Mouse (Mus musculus) ovary, adult 18-20 months (tissue): Measurements from ENCODE around the gene Dcst2.

Source experiments
- DNase-seq: peaks from one replicate; pipeline ENCODE4 v3.0.0; 2022; ENCODE audit warnings: low spot score, mixed read lengths

Dcst2 gene

GRCm38 (mm10) chr3:89332013-89332412, 29.8 kb upstream of the Dcst2 start:
- no peak for DNase-seq

DNA sequence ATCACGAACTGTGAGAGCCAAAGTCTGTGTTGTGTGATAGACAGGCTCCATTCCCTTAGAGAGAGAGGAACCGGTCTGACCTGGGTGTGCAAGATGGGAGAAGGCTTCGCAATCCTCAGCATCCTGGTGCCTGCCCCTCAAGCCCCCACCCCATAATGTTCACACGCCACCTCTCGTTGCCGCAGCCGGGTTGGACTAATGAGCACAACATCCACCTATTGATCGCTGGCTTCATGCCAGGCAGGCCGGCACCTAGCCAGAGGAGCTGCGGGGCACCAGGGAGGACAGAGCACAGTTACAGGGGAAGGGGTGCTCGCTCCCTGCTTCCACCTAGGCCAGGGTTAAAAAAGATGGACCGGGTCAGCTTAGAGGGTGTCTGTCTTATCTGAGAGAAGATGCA, 29.3 kb upstream of the Dcst2 start:
- no peak for DNase-seq

DNA sequence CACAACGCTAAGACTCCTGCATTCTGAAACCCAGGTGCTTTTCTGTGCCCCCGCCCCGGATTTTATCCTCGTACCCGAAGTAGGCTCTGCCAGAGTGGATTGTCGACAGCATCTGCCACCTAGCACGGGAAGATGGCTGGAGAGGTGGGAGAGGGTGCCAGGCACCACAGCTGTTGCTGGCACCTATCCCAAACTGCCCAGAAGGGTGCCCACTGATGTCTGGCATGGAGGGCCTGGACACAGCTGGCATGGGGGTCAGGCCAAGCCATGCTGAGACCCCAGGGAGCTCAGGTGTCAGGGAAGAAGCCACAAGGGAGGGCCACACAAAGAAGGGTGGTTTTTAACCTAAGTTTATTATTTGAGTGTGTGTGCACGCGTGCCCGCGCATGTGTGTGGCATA, 28.7 kb upstream of the Dcst2 start:
- no peak for DNase-seq

DNA sequence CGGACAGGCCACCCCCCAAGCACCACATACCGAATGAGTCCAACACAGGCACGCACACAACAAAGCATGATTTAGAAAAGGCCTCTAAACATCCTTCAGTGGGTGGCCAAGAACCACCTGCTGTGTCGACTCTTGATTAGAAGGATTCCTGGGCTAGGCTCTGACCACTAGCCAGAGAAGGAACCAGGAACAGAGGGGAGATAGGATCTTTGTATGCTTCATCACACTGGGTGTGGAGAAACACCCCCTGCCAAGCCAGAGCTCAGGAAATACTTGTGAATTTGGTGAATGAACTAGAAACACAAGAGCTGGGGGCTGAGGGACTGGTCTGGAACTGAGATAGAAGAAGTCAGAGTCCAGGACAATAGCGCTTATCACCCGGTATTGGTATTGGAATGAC, 25.2 kb upstream of the Dcst2 start:
- no peak for DNase-seq

DNA sequence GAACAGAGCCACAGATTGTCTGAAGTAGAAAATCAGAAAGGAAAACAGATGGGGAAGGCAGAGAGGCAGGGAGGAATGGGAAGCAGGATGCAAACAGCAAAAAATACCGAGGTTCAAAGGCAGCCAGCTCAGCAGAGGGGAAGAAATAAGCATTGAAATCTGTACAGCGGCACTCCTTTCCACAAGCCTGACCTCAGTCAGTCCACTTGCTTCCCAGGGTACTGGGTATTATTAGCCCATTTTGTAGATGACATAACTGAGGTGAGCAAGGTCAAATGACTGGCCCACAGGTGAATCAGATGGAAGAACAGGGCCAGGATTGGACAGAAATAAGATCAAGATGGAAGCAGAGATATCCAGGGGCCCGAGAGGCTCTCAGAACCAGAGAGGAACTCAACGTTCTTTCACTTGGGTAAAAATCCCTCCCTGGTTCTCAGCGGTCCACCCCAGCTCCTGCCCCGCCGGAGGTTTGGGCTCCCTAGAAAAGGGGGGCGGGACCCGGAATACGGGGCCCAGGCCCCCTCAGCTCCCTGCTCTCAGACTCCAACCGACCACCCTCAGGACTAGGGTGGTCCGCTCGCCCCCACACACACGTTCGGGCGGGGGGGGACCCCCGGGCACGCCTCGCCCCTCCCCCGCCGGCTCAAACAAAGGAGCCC, 24.6 kb upstream of the Dcst2 start:
- DNase-seq: no peak

GRCm38 (mm10) chr3:89337721-89338578, 23.8 kb upstream of the Dcst2 start, which contains the start of gene Efna4:
TSS of gene Efna4 (minus strand) at chr3:89338028.
- no peak for DNase-seq

GRCm38 (mm10) chr3:89339416-89339815, 22.4 kb upstream of the Dcst2 start:
- DNase-seq: no peak

DNA sequence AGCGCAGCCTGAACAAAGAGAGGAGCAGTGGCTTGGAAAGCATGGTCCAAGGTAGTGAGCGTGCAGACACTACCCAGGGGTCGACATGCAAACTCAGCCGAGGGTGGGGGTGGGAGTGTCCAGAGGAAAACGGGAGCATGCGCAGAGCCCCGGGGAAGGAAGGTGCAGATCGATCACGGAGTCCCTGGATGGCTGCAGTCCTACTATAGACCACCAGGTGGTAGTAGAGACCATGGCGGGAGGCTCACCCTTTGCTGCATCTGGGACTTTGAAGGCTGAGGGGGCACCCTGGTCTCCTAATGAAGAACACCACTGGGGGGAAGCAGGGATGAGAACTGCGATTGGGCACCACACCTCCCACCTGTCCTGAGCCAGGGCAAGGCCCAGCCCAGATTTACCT, 21.3 kb upstream of the Dcst2 start:
- no peak for DNase-seq

- DNase-seq: no peak
Observed at GRCm38 (mm10) chr3:89341794-89342193, 20.0 kb upstream of the Dcst2 start.

DNA sequence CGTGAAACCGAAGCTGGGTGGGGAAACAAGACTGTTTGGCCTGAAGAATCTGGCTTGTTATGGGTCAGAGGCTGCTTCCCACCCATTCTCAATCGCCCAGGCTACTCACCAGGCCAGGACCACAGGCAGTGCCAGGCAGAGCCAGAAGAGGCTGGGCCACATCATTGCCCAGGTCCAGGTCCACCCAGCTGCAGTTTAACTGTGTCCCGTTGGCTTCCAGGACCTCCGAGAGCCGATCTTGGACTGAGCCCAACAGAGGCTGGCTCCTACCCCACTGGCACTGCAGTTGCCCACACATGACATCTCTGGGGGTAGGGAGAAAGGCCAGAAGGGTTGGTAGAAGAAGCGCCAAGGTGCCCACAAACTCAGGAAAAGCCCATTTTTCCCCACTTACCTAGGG, 18.5 kb upstream of the Dcst2 start:
- no peak for DNase-seq

- DNase-seq: no peak
Observed at GRCm38 (mm10) chr3:89346815-89347540, 14.8 kb upstream of the Dcst2 start.

DNA sequence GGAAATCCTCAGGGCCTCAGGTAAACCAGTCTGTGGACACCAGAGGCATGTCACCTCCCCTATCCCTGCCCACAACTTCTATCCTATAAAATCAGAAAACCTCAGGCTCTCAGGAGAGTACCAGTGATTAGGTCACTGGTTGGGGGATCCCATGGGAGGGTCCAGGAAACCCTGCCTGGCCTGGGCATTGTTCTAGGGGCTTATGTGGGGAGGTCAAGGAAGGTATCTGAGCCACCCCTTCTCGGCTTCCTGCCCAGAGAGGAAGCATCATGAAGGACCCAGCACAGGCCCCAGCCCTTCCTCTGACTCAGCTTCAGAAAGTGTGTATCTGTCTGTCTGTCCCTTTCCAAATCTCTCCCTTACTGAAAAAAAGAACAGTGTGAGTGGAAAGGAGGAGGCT, 13.9 kb upstream of the Dcst2 start:
- no peak for DNase-seq

DNA sequence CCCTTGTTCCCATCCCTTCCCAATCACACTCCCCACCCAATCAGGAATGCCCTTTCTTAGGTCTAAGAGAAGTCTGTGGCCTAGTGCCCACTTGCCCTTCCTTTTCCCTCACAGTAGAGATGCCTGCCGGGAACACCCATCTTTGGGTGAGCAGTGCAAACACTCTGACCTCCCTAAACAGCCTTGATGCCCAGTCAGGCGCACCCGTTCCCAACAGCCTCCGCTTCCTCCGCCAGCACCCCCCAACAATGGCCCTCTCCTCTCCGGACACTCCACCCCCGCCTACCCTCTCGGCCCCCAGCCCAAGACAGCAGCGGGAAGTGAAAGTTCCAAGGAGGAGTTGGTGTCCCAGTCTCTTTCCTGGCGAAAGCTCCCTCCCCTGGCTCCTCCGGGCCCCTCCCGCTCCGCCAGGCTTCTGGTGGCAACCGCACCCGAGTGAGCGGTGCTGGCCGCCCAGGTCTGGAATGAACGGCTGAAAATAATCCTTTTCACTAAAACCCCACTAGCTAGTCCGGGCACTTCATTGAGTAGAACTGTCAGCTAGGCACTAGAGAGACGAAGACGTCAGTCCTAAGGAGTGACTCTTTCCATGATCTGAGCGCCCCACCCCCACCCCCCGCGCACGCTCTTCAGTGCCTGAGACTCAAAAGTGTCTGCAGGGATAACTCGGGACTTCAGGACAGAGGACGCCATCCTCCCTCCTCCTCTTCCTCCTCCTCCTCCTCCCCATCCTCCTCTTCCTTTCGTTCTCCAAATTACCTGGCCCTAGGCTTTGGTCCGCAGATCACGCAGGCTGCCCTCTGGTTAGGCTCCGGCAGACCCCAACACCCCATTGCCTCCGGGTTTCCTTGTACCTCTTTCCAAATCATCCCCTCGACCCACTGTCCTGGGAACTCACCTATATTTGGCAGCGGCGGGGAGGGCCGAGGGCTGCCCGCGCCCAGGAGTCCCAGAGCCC, 12.6 kb upstream of the Dcst2 start:
- no peak for DNase-seq

DNA sequence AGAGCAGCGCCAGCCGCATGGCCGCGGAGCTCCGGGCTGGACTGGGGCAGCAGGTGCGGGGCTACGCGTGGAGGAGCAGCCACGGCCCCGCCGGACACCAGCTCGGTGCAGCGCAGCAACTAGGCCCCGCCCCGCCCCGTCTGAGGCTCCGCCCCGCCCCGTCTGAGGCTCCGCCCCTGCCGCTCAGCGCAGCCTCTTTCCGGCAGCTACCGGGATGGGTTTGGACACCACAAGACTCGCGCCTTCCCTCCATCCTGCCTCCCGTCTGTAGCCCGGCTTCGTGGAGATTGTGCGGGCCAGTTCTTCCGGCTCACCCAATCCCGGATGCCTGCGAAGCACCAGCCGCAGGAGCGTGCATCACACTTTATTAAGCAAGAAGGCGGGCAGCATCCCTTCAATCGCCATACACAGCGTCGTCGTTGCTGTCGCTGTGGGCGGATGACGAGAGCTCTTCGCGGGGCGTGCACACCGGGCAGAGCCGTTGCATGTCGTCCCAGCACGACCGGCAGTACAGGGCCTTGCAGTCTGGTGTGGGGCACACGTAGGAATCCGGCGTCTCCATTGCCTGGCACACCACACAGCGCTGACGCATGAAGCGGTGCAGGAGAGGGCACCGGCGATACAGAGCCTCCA, 11.8 kb upstream of the Dcst2 start, which contains the start of gene Adam15:
Gene Adam15 (minus strand): TSS at position 128 of the 633 bp plus-strand sequence.
- DNase-seq: peak; percentile 81

DNA sequence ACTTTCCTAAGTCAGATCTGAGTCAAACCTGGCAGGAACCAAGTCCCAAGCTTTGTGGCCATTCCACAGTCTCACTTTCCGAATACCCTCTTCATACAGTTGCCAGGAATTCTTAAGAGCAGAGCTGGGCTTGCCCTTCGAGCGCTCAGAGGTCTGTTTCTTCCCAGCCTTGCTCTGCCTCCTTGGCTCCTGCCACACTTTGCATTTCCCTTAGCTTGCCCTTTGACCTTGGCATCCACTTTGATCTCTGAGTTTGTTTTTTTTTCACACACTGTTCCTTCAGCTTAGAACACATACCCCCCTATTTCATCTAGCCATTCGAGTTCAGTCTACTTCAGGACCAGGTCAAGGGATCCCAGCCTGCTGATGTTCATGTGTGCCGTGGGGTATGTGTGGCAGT, 10.5 kb upstream of the Dcst2 start:
- DNase-seq: no peak

GRCm38 (mm10) chr3:89354816-89355511, 6.8 kb upstream of the Dcst2 start:
- DNase-seq: peak; percentile 47

DNA sequence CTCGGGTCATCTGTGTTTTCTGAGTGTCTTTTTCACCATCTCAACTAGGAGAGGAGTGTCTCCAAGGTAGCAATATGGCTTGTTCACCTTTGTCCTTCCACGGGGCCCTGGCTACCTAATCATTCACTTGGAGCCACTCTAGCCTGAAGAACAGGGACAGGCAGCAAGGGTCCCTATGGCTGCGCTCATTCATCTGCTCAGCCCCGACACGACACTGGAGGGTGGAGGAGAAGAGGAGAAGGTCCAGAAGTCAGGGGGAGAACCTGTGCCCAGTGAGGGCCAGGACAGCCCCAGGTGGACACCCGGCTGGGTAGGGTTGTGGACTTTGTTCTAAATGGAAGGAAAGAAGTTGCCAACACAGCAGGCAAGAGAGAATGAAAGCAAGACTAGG, 6.3 kb upstream of the Dcst2 start:
- no peak for DNase-seq

- DNase-seq: no peak
Observed at GRCm38 (mm10) chr3:89356029-89356428, 5.7 kb upstream of the Dcst2 start.

- no peak for DNase-seq
Observed at GRCm38 (mm10) chr3:89359630-89360029, 2.1 kb upstream of the Dcst2 start.

GRCm38 (mm10) chr3:89360237-89360636, 1.5 kb upstream of the Dcst2 start:
- DNase-seq: no peak
